Mouse (Mus musculus): ENCODE measurements around the gene Vmn1r113. TPM values are rescaled to one million over a fixed set of nuclear protein-coding genes. Genes with fewer than 3 reads are reported as not detected.

Gene Vmn1r113
- polyA plus RNA-seq (2014; fragmentation: Illumina TruSeq; extraction: RNeasy Lipid Tissue Mini Kit (QIAGEN cat#74804)) = not detected

GRCm38 (mm10) chr7:20786985-20787384 is at the start of gene Vmn1r113:
Gene Vmn1r113, plus strand, starts transcription at chr7:20787285.

GRCm38 (mm10) chr7:20770885-20771284 is 16.2 kb upstream of the Vmn1r113 start, which contains the start of gene Vmn1r112:
Gene Vmn1r112, plus strand, starts transcription at chr7:20771185.

DNA sequence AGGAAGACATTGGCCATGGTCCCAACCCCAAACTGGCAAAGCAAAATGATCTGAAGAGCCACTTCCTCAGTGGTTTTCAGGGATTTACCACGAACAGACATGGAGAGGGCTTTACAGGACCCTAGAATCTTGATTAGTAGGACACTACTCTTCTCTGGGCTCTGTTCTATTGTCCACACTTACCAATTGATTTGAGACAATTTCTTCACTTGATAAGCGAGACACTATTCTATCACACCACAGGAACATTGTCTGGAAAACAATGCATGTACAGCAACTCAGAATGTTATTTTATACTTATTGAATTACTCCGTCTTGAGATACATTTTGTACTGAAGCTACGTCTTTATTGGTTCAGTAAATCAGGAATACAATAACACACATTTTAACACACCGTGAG is 25.0 kb downstream of the Vmn1r113 start, which contains the start of gene Vmn1r114:
Gene Vmn1r114, minus strand, starts transcription at position 101 of the 400 bp plus-strand sequence.

Other genes with a start within 250 kb of the Vmn1r113 start
- gene Gm5726, start 241.5 kb upstream of the Vmn1r113 start, polyA plus RNA-seq (2014; fragmentation: Illumina TruSeq; extraction: RNeasy Lipid Tissue Mini Kit (QIAGEN cat#74804)) = not detected
- gene Gm4141, start 211.0 kb upstream of the Vmn1r113 start, polyA plus RNA-seq (2014; fragmentation: Illumina TruSeq; extraction: RNeasy Lipid Tissue Mini Kit (QIAGEN cat#74804)) = not detected
- gene Gm4513, start 188.3 kb upstream of the Vmn1r113 start, polyA plus RNA-seq (2014; fragmentation: Illumina TruSeq; extraction: RNeasy Lipid Tissue Mini Kit (QIAGEN cat#74804)) = not detected
- not detected for gene Vmn1r107, start 118.4 kb upstream of the Vmn1r113 start, polyA plus RNA-seq (2014; fragmentation: Illumina TruSeq; extraction: RNeasy Lipid Tissue Mini Kit (QIAGEN cat#74804))
- not detected for gene Vmn1r111, start 84.1 kb upstream of the Vmn1r113 start, polyA plus RNA-seq (2014; fragmentation: Illumina TruSeq; extraction: RNeasy Lipid Tissue Mini Kit (QIAGEN cat#74804))
- gene Gm10668, start 56.7 kb upstream of the Vmn1r113 start, polyA plus RNA-seq (2014; fragmentation: Illumina TruSeq; extraction: RNeasy Lipid Tissue Mini Kit (QIAGEN cat#74804)) = not detected
- gene Vmn1r112, start 16.1 kb upstream of the Vmn1r113 start, polyA plus RNA-seq (2014; fragmentation: Illumina TruSeq; extraction: RNeasy Lipid Tissue Mini Kit (QIAGEN cat#74804)) = not detected
- not detected for gene Vmn1r114, start 24.9 kb downstream of the Vmn1r113 start, polyA plus RNA-seq (2014; fragmentation: Illumina TruSeq; extraction: RNeasy Lipid Tissue Mini Kit (QIAGEN cat#74804))
- gene Vmn1r115, start 57.7 kb downstream of the Vmn1r113 start, polyA plus RNA-seq (2014; fragmentation: Illumina TruSeq; extraction: RNeasy Lipid Tissue Mini Kit (QIAGEN cat#74804)) = not detected
- not detected for gene Vmn1r116, start 85.0 kb downstream of the Vmn1r113 start, polyA plus RNA-seq (2014; fragmentation: Illumina TruSeq; extraction: RNeasy Lipid Tissue Mini Kit (QIAGEN cat#74804))
- gene Vmn1r117, start 96.8 kb downstream of the Vmn1r113 start, polyA plus RNA-seq (2014; fragmentation: Illumina TruSeq; extraction: RNeasy Lipid Tissue Mini Kit (QIAGEN cat#74804)) = not detected
- not detected for gene Vmn1r118, start 125.1 kb downstream of the Vmn1r113 start, polyA plus RNA-seq (2014; fragmentation: Illumina TruSeq; extraction: RNeasy Lipid Tissue Mini Kit (QIAGEN cat#74804))
- not detected for gene Vmn1r119, start 225.2 kb downstream of the Vmn1r113 start, polyA plus RNA-seq (2014; fragmentation: Illumina TruSeq; extraction: RNeasy Lipid Tissue Mini Kit (QIAGEN cat#74804))

Data from ovary, adult 10 weeks (tissue).